Mouse (Mus musculus) gastrocnemius, postnatal 36 days (tissue): ENCODE results near the gene Ran. TPM values are rescaled to one million over a fixed set of nuclear protein-coding genes. Genes with fewer than 3 reads are reported as not detected.
A peak's percentile ranks its signal among the peaks of the same experiment; 100 is the strongest.

ENCODE experiments used
- DNase-seq, 2 experiments: peaks; one replicate each; pipeline ENCODE4 v3.0.0; 2022
- intact Hi-C: fragments of 180-260 bp; cut with DNase I; formaldehyde crosslinking; loops from one replicate; pipeline ENCODE4 v1.15.1; 2025
- total RNA-seq, 2 experiments: library from RNA; stranded (reverse); gene quantifications; 2 replicates each; pipeline ENCODE4 v1.2.3; 2021

The Ran gene
- total RNA-seq, 2 experiments from 2014 or later, result 60.3 to 64.1 TPM

DNA sequence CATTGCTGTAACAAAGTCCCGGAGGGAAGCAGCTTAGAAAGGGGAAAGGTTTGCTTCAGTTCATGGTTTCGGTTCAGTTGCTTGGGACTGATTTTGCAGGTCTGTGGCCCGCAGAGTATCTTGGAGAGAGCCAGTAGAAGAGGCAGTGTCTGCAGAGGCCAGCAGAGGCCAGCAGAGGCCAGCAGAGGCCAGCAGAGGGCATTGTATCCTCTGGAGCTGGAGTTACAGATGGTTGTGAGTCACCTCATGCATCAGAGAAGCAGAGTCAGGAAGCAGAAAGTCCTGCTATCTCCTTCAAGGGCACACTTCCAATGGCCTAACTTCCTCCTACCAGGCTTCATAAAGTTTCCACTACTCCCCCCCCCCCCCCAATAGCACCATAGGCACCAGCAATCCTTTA, 39.2 kb downstream of the Ran start:
- no peak for DNase-seq
- intact Hi-C loops, result no loop called here

DNA sequence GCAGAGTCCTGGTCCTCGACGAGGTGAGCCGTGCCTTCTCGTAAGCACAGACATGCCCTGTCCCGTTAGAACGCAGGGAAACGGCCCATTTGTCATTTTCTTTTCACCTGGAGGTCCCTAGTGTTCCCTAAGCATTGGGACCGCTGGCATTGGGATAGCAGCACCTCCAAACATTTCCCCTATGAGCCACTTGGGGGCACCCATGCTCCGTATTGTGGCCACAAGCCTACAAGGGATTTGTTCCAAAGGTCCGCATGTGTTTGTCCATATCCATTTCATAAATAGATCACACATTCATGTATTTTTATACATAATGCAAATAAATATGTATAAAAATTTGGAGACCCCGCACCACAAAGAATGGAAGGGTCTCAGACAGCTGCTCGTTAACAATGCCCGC, 41.7 kb downstream of the Ran start:
- intact Hi-C loops, result loop anchor here (5.0 kb wide), 1 partner anchor 531 kb away; no protein-coding TSS in a partner anchor
- DNase-seq, result peak; percentile 49 to 57

DNA sequence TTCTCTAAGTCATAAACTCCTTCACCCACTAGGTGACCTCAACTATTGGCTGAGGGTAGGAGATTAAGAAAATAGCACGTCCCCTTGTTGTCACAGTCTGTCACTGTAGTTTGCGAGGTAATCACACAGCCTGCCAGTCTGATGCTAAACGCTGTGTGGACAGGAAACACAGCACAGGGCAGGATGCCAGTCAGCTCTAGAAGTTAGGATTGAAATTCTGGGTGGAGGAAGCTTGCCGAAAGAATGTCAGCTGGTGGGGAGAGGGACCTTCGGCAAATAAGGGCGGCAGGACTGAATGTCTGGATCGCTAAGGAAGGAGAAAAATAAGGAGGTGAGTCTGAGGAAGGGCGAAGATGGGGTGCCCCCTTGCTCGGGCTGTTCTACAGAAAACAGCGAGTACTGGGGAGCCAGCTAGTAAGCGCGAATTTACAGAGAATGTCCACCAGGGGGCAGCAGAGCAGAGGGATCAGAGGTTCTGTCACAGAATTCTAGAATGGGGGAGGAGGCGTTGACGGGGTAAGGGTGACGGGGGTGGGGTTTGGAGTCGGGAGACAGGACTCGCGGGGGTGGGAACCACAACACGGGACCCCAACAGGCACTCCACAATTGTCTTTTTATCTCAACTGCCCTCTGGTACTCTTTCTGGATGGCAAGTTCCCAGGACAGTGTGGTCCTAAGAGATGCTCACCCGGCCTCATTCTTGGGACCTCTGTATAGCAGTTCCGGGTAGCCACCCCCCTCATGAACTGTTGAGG, 43.3 kb downstream of the Ran start:
- intact Hi-C loops, result loop anchor here (5.0 kb wide), 1 partner anchor 529 kb away; no protein-coding TSS in a partner anchor
- peak; percentile 74 to 79 for DNase-seq

DNA sequence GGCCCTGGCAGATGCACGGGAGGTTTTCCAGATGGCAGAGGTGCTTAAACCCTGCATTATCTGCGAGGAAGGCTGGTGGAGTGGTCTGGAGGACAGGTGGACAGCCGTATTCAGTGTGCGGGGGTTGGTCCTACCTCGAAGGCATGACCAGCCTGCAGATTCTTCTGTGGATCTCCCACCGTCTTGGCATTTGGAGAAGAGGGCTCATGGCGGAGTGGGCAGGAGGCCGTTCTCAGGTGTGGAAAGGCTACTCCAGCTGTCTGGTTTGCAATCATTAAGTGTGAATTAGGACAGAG, 43.9 kb downstream of the Ran start:
- intact Hi-C loops, result loop anchor here (5.0 kb wide), 1 partner anchor 529 kb away; no protein-coding TSS in a partner anchor
- no peak for DNase-seq

DNA sequence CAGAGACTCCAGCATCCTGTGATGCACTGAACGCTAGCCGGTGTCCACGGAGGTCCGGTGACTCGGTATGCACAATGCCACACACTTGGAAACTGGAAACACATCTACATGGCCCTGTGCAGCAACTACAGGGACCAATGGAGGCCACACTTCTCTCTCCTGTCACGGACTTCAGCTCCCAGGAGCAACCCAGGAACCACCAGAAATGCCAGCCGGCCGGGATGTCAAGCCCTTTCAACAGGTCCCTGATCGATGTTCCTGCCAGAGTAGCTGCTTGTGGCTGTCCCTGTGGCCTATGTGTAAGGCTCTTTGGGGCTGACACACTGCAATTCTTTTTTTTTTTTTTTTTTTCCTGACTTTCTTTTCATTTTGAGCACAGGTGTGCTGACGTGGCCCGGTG, 44.3 kb downstream of the Ran start:
- no peak for DNase-seq
- intact Hi-C loops, result loop anchor here (5.0 kb wide), 1 partner anchor 528 kb away; no protein-coding TSS in a partner anchor

DNA sequence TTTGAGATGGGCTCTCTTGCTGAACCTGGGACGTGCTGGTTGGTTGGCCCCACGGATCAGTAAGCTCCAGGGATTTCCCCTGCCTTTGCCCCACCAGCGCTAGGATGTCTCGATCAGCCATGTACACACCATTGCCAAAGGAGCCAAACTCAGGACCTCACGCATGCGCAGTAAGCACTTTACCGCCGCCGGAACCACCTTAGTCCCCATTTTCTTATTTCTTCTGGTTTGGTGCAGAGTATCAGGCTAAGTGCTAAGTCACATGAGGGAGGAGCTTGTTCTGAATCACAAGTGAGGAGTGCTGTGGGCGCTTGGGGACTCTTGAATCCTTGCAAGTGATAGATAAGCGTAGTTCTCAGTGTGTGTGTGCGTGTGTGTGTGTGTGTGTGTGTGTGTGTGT, 45.4 kb downstream of the Ran start:
- DNase-seq, result no peak
- intact Hi-C loops, result no loop called here

DNA sequence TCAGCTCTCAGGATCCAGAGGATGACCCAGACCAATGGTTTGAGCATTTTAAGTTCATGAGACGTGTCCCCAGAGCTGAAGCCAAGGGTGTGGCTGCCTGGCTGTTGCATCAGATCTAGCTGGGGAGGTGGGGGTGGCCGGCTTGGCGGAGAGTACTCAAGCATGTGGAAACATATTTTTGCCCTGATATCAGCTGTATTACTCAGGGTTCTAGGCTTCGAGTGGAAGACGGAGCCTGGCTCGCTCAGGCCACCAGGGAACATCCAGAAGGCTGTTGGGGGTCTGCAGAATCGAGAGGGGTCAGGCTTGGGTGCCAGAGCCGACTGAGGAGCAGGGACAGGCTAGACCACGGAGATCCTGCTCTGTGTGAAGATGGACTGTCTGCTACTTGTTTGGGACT, 46.1 kb downstream of the Ran start:
- intact Hi-C loops, result no loop called here
- peak; percentile 58 to 76 for DNase-seq

DNA sequence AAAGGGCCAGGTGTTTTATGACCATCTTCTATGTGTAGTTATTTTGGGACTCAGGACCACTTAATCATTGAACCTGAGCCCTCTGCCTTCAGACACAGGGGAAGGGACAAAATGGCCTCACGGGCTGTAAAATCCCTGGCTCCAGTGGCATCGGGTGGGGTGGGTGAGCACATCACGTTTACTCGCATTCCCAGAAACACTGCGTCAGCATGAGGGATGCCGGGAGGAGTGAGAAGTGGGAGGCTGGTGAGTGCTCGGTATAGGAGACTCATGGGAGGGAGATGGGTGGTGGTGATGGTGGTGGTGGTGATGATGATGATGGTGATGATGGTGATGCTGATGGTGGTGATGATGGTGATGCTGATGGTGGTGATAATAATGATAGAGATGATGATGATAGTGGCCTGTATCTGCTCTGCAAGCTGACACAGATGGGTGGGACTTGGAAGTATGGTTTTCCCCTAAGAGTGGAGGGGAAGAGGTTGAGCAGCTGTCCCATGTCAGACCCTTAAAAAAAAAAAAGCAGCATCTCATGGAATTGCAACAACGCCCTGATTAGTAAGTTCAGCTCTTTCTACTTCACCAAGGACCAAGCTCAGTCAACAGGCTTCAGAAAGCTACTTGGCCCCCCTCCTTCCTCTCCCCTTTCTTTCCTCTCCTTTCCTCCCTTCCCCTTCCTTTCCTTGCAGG, 46.8 kb downstream of the Ran start:
- DNase-seq, result peak in 1 of 2 experiments; percentile 25
- intact Hi-C loops, result no loop called here

DNA sequence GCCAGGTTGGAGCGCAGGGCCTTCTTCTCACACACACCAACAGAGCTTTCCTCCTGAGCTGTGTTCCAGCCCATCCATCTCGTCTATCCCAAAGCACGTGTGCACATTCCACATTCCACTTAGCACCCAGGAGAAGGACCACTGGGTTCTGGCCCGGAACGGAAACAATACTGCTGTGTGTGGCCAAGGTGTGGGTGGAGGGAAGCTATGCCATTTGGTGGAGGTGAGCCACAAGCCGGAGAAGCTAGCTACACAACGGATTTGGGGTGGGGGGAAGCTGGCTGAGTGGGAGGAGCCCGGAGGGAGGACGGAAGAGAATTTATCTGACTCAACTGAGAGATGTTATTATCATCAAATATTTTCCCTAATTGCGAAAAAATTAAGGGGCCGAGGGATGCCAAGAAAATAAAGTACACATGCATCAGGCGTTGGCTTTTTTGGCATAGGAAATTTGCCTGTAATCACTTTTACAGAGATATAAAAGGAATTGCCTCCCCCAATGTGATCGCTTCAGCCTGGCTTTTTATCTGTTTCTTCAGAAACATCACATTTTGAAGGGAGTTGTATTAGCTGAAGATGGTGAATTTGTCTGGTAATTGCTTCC, 47.5 kb downstream of the Ran start:
- no peak for DNase-seq
- intact Hi-C loops, result no loop called here

DNA sequence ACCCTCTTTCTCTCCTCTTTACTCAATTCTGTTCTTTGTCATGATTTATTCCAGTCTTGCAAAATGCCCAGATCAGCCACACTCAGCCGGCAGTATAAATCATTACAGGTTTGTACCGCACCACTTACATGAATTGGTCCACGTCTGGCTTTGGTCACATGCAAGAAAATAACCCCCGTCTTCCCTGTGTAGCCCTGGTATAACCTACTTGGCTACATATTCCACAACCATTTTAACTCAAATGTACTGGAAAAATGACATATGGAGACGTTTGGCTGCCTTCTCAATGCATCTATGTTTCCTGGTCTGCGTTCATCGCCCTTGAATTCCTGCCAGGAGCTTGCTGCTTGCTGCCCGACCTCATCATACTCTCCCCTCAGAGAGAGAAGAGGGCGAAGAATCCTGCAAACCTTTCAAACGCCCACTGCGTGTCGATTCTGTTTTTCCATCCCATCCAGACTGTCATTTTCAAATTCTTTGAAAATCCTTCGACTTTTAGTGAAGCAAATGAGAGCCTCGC, 52.0 kb downstream of the Ran start:
- no peak for DNase-seq
- intact Hi-C loops, result no loop called here

DNA sequence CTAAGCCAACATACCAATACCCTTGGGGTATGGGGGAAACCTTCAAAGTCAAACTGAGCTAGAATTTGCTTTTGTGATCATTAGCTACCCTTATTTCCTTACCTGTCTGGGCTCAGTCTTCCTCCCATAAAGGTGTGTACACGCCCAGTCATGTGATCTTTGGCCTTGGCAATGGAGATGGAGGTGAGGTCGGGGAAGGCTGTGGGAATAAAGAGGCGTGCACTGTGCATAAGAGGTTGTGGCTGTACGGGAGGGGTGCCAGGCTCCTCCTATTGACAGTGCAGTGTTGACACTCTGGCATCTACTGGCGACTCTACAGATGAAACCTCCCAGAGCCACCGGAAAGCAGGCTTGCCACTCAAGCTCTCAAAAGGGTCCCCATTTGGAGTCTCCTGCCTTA, 53.5 kb downstream of the Ran start:
- DNase-seq, result no peak
- intact Hi-C loops, result no loop called here

Other genes with a start within 250 kb of the Ran start
- not detected for gene Rimbp2, start 66.6 kb upstream of the Ran start, total RNA-seq
- gene Stx2, start 11.5 kb upstream of the Ran start, total RNA-seq, result 1 to 10 TPM; 7.6 to 8.4 TPM
- 1 to 10 TPM; 4.6 to 5.1 TPM for gene Adgrd1, start 76.7 kb downstream of the Ran start, total RNA-seq